Comparison of ENCODE assay signal across 32 mouse cellular contexts in the genomic region with DNA sequence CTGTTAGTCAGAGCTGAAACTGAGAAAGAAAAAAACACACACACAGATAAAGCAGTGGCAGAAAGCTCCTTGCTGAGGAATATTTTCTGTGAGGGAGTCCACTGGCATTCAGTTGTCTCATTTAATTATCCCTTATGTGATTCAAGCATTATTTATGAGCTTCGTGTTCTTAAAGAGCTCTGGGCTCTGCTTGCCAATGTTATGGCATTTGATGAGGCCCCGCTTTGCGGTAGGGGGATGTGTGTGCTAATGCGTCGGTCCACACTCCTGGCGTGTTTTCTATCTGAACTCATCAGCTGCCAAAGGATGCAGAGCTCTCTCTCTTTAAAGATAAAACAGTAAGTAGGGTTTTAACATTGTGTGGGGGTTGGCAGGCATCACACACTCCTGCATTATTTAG. TPM values are rescaled to one million over a fixed set of nuclear protein-coding genes. Genes with fewer than 3 reads are reported as not detected.
DNase-seq lines count a peak whose midpoint lies in the region; ATAC-seq and TF ChIP-seq lines count a peak whose summit lies in the region.
"Had no signal": no experiment of that assay in that cellular context is flagged by ENCODE, and none has a peak within 500 bp of the region (broad histone marks: within the 10 kb centered on the region; RNA-seq: fewer than 3 reads in every experiment).

No protein-coding gene starts in this region.

- no peaks in the 10 kb centered on the region for H3K27me3 ChIP-seq in forebrain, embryonic 14.5 days (replicated peaks; ENCODE audit: control insufficient read depth, insufficient read depth, low read length)
- H3K27me3 ChIP-seq in forebrain, embryonic 11.5 days (ENCODE audit: control insufficient read depth, insufficient read depth, low read length), result no peaks in the 10 kb centered on the region
- H3K27me3 ChIP-seq in midbrain, embryonic 13.5 days, result no peaks in the 10 kb centered on the region
- no peaks in the 10 kb centered on the region; the same call in 1 of the 2 replicates for H3K27me3 ChIP-seq in midbrain, embryonic 11.5 days (ENCODE audit: control insufficient read depth, insufficient read depth, low read length)
- no peaks in the 10 kb centered on the region for H3K27me3 ChIP-seq in neural tube, embryonic 15.5 days (replicated peaks)
- H3K27me3 ChIP-seq: embryonic facial prominence, embryonic 15.5 days; heart, embryonic 12.5 days; hindbrain, embryonic 15.5 days; kidney, embryonic 15.5 days; liver, embryonic 12.5 days; neural tube, embryonic 13.5 days had no signal

- H3K36me3 ChIP-seq in forebrain, embryonic 14.5 days (ENCODE audit: control insufficient read depth, insufficient read depth, low read length), result no peaks in the 10 kb centered on the region
- H3K36me3 ChIP-seq in forebrain, embryonic 11.5 days (ENCODE audit: control insufficient read depth, insufficient read depth, low read length), result no peaks in the 10 kb centered on the region
- H3K36me3 ChIP-seq in midbrain, embryonic 13.5 days, result no peaks in the 10 kb centered on the region
- H3K36me3 ChIP-seq in midbrain, embryonic 11.5 days (ENCODE audit: control insufficient read depth, insufficient read depth, low read length), result no peaks in the 10 kb centered on the region
- H3K36me3 ChIP-seq in neural tube, embryonic 15.5 days, result no peaks in the 10 kb centered on the region
- H3K36me3 ChIP-seq: embryonic facial prominence, embryonic 10.5 days; embryonic facial prominence, embryonic 15.5 days; heart, embryonic 12.5 days; hindbrain, embryonic 15.5 days; kidney, embryonic 15.5 days; liver, embryonic 12.5 days; neural tube, embryonic 13.5 days had no signal

- no peaks in the 10 kb centered on the region for H3K9me3 ChIP-seq in forebrain, embryonic 14.5 days (replicated peaks; ENCODE audit: control insufficient read depth, low read length)
- H3K9me3 ChIP-seq in forebrain, embryonic 11.5 days (ENCODE audit: control insufficient read depth, low read length), result no peaks in the 10 kb centered on the region
- no peaks in the 10 kb centered on the region for H3K9me3 ChIP-seq in midbrain, embryonic 13.5 days
- no peaks in the 10 kb centered on the region for H3K9me3 ChIP-seq in midbrain, embryonic 11.5 days (ENCODE audit: control insufficient read depth, low read length)
- no peaks in the 10 kb centered on the region for H3K9me3 ChIP-seq in neural tube, embryonic 15.5 days (replicated peaks)
- H3K9me3 ChIP-seq: embryonic facial prominence, embryonic 10.5 days; embryonic facial prominence, embryonic 15.5 days; heart, embryonic 12.5 days; hindbrain, embryonic 15.5 days; kidney, embryonic 15.5 days; liver, embryonic 12.5 days; neural tube, embryonic 13.5 days had no signal

- H3K9ac ChIP-seq in forebrain, embryonic 14.5 days (ENCODE audit: low read length), result no peak overlapping the region
- H3K9ac ChIP-seq in forebrain, embryonic 11.5 days (ENCODE audit: low read length), result no peak overlapping the region
- H3K9ac ChIP-seq in midbrain, embryonic 13.5 days (replicated peaks), result no peak overlapping the region
- H3K9ac ChIP-seq in midbrain, embryonic 11.5 days (ENCODE audit: low read length), result no peak overlapping the region
- H3K9ac ChIP-seq in neural tube, embryonic 15.5 days (replicated peaks), result no peak overlapping the region
- H3K9ac ChIP-seq: embryonic facial prominence, embryonic 15.5 days; heart, embryonic 12.5 days; hindbrain, embryonic 15.5 days; kidney, embryonic 15.5 days; liver, embryonic 12.5 days; liver, postnatal 0 days; neural tube, embryonic 13.5 days had no signal

- H3K27ac ChIP-seq in forebrain, embryonic 14.5 days (ENCODE audit: low read depth, low read length), result no peak overlapping the region
- H3K27ac ChIP-seq in forebrain, embryonic 11.5 days (ENCODE audit: low read depth, low read length), result no peak overlapping the region
- no peak overlapping the region for H3K27ac ChIP-seq in midbrain, embryonic 13.5 days
- no peak overlapping the region for H3K27ac ChIP-seq in midbrain, embryonic 11.5 days (ENCODE audit: low read depth, low read length)
- H3K27ac ChIP-seq in neural tube, embryonic 15.5 days (replicated peaks), result no peak overlapping the region
- H3K27ac ChIP-seq: embryonic facial prominence, embryonic 10.5 days; embryonic facial prominence, embryonic 15.5 days; heart, adult 2 months; hindbrain, embryonic 15.5 days; kidney, embryonic 15.5 days; liver, embryonic 12.5 days; neural tube, embryonic 13.5 days had no signal

- peak; percentile 65 for DNase-seq in forebrain, embryonic 14.5 days (ENCODE audit: low spot score)
- DNase-seq in forebrain, embryonic 11.5 days (ENCODE audit: low spot score), result no peak
- DNase-seq in midbrain, embryonic 11.5 days (ENCODE audit: low spot score, missing footprints), result no peak
- DNase-seq in brain, embryonic 14.5 days (ENCODE audit: low read depth), result peak; percentile 79
- no peak for DNase-seq in heart, adult 11 months
- DNase-seq: adrenal gland, postnatal 25 days; cerebellum, adult 8-10 months; cerebellum, postnatal 25 days; gastrocnemius, postnatal 25 days; heart, adult 2 months; kidney, adult 18-20 months; kidney, postnatal 25 days; left cerebral cortex, postnatal 4 days; liver, postnatal 0 days; lung, postnatal 4 days; right cerebral cortex, adult 18-20 months; spleen, adult 18-20 months; thymus, postnatal 36 days had no signal

- H3K4me3 ChIP-seq in forebrain, embryonic 14.5 days (ENCODE audit: low read depth, low read length), result no peak overlapping the region
- H3K4me3 ChIP-seq in forebrain, embryonic 11.5 days (ENCODE audit: low read depth, low read length), result no peak overlapping the region
- H3K4me3 ChIP-seq in midbrain, embryonic 13.5 days (replicated peaks), result no peak overlapping the region
- no peak overlapping the region for H3K4me3 ChIP-seq in midbrain, embryonic 11.5 days (ENCODE audit: low read depth, low read length)
- no peak overlapping the region for H3K4me3 ChIP-seq in neural tube, embryonic 15.5 days (replicated peaks)
- H3K4me3 ChIP-seq: embryonic facial prominence, embryonic 10.5 days; embryonic facial prominence, embryonic 15.5 days; heart, adult 2 months; heart, embryonic 12.5 days; hindbrain, embryonic 15.5 days; kidney, embryonic 15.5 days; liver, embryonic 12.5 days; myocyte; neural tube, embryonic 13.5 days had no signal

- H3K4me2 ChIP-seq in forebrain, embryonic 14.5 days (ENCODE audit: low read length), result no peak overlapping the region
- H3K4me2 ChIP-seq in forebrain, embryonic 11.5 days (ENCODE audit: low read depth, low read length, severe bottlenecking), result no peak overlapping the region
- no peak overlapping the region for H3K4me2 ChIP-seq in midbrain, embryonic 13.5 days (replicated peaks)
- no peak overlapping the region for H3K4me2 ChIP-seq in midbrain, embryonic 11.5 days
- peak overlapping the region; percentile 17; the same call in 1 of the 2 replicates for H3K4me2 ChIP-seq in neural tube, embryonic 15.5 days
- H3K4me2 ChIP-seq: embryonic facial prominence, embryonic 15.5 days; heart, embryonic 12.5 days; hindbrain, embryonic 15.5 days; kidney, embryonic 15.5 days; liver, embryonic 12.5 days; neural tube, embryonic 13.5 days had no signal

- TF ChIP-seq CTCF in brain, embryonic 14.5 days (IDR thresholded peaks at IDR 0.05; ENCODE audit: borderline replicate concordance, extremely low read depth, insufficient read depth, insufficient read length), result no peak

- H3K4me1 ChIP-seq in forebrain, embryonic 14.5 days (ENCODE audit: control insufficient read depth, insufficient read depth, low read length), result no peaks in the 10 kb centered on the region; the same call in 1 of the 2 replicates
- no peaks in the 10 kb centered on the region for H3K4me1 ChIP-seq in forebrain, embryonic 11.5 days (replicated peaks; ENCODE audit: control insufficient read depth, insufficient read depth, low read length)
- no peaks in the 10 kb centered on the region for H3K4me1 ChIP-seq in midbrain, embryonic 13.5 days (replicated peaks)
- H3K4me1 ChIP-seq in midbrain, embryonic 11.5 days (ENCODE audit: control insufficient read depth, insufficient read depth, low read length), result no peaks in the 10 kb centered on the region
- H3K4me1 ChIP-seq in neural tube, embryonic 15.5 days, result 0 out of 2 replicates have a peak, but pooled peaks cover 3% of the 10 kb centered on the region
- H3K4me1 ChIP-seq: embryonic facial prominence, embryonic 10.5 days; embryonic facial prominence, embryonic 15.5 days; heart, embryonic 12.5 days; hindbrain, embryonic 15.5 days; kidney, embryonic 15.5 days; liver, embryonic 12.5 days had no signal

- no peak for TF ChIP-seq POLR2A in brain, embryonic 14.5 days (IDR thresholded peaks at IDR 0.05; ENCODE audit: borderline replicate concordance, extremely low read depth, insufficient read depth, insufficient read length, poor library complexity, severe bottlenecking)

- 27% methylated on average over 6 of the region's 6 CpGs for WGBS in forebrain, embryonic 14.5 days
- whole genome bisulfite sequencing in forebrain, embryonic 11.5 days, result 80% methylated on average over 6 of the region's 6 CpGs
- 51% methylated on average over 6 of the region's 6 CpGs for WGBS in midbrain, embryonic 13.5 days
- WGBS in midbrain, embryonic 11.5 days, result 86% methylated on average over 6 of the region's 6 CpGs
- 28% methylated on average over 6 of the region's 6 CpGs for WGBS in neural tube, embryonic 15.5 days

- ATAC-seq in forebrain, embryonic 14.5 days, result peak; percentile 66; the same call in 1 of the 2 replicates
- no peak for ATAC-seq in forebrain, embryonic 11.5 days (replicated peaks; ENCODE audit: low FRiP score)
- ATAC-seq in midbrain, embryonic 13.5 days, result peak; percentile 73
- ATAC-seq in midbrain, embryonic 11.5 days (ENCODE audit: low FRiP score), result no peak
- no peak for ATAC-seq in neural tube, embryonic 15.5 days (ENCODE audit: low FRiP score)
- no peak for ATAC-seq in megakaryocyte-erythroid progenitor cell, adult 5-6 weeks (replicated peaks; ENCODE audit: low FRiP score, low TSS enrichment, poor library complexity, severe bottlenecking)
- ATAC-seq: liver, embryonic 12.5 days; liver, postnatal 0 days; lung, postnatal 0 days had no signal

RNA-seq across cellular contexts. Expression of a gene that starts 37.9 kb away (rescaled TPM):
- polyA plus RNA-seq in forebrain, embryonic 14.5 days (2014; fragmentation: Nextera tagmentation; extraction: Ambion mirVana), result 6.3 and 11.6 TPM in 2 replicates
- polyA plus RNA-seq in forebrain, embryonic 11.5 days (2014; fragmentation: Nextera tagmentation; extraction: Ambion mirVana), result 4.2 and 4.4 TPM in 2 replicates
- 8.8 and 9.7 TPM in 2 replicates for polyA plus RNA-seq in midbrain, embryonic 13.5 days (2015; fragmentation: Nextera tagmentation; extraction: Ambion mirVana)
- 3.1 and 3.3 TPM in 2 replicates for polyA plus RNA-seq in midbrain, embryonic 11.5 days (2014; fragmentation: Nextera tagmentation; extraction: Ambion mirVana)
- 2.2 and 4.5 TPM in 2 replicates for polyA plus RNA-seq in brain, embryonic 14.5 days (2012; rRNA removed)
- polyA plus RNA-seq in neural tube, embryonic 15.5 days (2015; fragmentation: Nextera tagmentation; extraction: Ambion mirVana), result 12.8 and 15.4 TPM in 2 replicates
- total RNA-seq in megakaryocyte-erythroid progenitor cell, adult 5-6 weeks (2014; fragmentation: Nextera tagmentation), result not detected in 2 replicates
- total RNA-seq in megakaryocyte-erythroid progenitor cell, adult 5-6 weeks (2017), result not detected in 2 replicates
- total RNA-seq: hematopoietic stem cell, adult 5-6 weeks; MEL had no signal
- polyA plus RNA-seq: liver, postnatal 0 days had no signal

Comparison
In these comparisons a context has a peak if more than half of its experiments do, and no peak if none do; other contexts are left out.
1. ATAC-seq: peak in forebrain, embryonic 14.5 days (single experiment) and midbrain, embryonic 13.5 days (single experiment); none in forebrain, embryonic 11.5 days (single experiment), midbrain, embryonic 11.5 days (single experiment), neural tube, embryonic 15.5 days (single experiment) and megakaryocyte-erythroid progenitor cell, adult 5-6 weeks (single experiment).
2. DNase-seq: peak in forebrain, embryonic 14.5 days (single experiment) and brain, embryonic 14.5 days (single experiment); none in forebrain, embryonic 11.5 days (single experiment), midbrain, embryonic 11.5 days (single experiment) and heart, adult 11 months (single experiment).